Mouse (Mus musculus): ENCODE measurements around the gene Lsr.

- no peak for TF ChIP-seq CTCF (conservative IDR thresholded peaks at IDR 0.05; ENCODE audit: low read length)
- no peak for TF ChIP-seq POU5F1 (IDR thresholded peaks at IDR 0.05; ENCODE audit: borderline replicate concordance, low read length)
- no peak for TF ChIP-seq NANOG (IDR thresholded peaks at IDR 0.05; ENCODE audit: borderline replicate concordance, low read length)
Measured at GRCm38 (mm10) chr7:30914732-30915131, 58.5 kb downstream of the Lsr start, which contains the start of gene Mag.
